Mouse (Mus musculus) right cerebral cortex, adult 2 months (tissue): ENCODE results near the gene Nhsl1.

ENCODE experiments used
- DNase-seq, 2 experiments: peaks; one replicate each; pipeline ENCODE4 v3.0.0; 2021 to 2022; ENCODE audit warnings: low spot score in 2 of 2

The Nhsl1 gene

GRCm38 (mm10) chr10:18400998-18401397, 82.2 kb downstream of the Nhsl1 start:
- DNase-seq: no peak

- DNase-seq: no peak
These were observed 85.2 kb downstream of the Nhsl1 start for GRCm38 (mm10) chr10:18403992-18404391.

- DNase-seq: no peak
These were observed 85.9 kb downstream of the Nhsl1 start for GRCm38 (mm10) chr10:18404679-18405078.

- peak; percentile 54 for DNase-seq
These were observed 88.5 kb downstream of the Nhsl1 start for GRCm38 (mm10) chr10:18407062-18407830.

- no peak for DNase-seq
These were observed 89.3 kb downstream of the Nhsl1 start for GRCm38 (mm10) chr10:18408128-18408527.

- DNase-seq: no peak
These were observed 89.8 kb downstream of the Nhsl1 start for GRCm38 (mm10) chr10:18408635-18409034.

- no peak for DNase-seq
These were observed 90.3 kb downstream of the Nhsl1 start for GRCm38 (mm10) chr10:18409068-18409467.

GRCm38 (mm10) chr10:18411266-18411665, 92.5 kb downstream of the Nhsl1 start:
- DNase-seq: no peak

- DNase-seq: no peak
These were observed 97.2 kb downstream of the Nhsl1 start for GRCm38 (mm10) chr10:18415946-18416345.

GRCm38 (mm10) chr10:18418160-18418559, 99.4 kb downstream of the Nhsl1 start:
- DNase-seq: no peak

- no peak for DNase-seq
These were observed 100.7 kb downstream of the Nhsl1 start for GRCm38 (mm10) chr10:18419508-18419907.

- DNase-seq: no peak
These were observed 101.6 kb downstream of the Nhsl1 start for GRCm38 (mm10) chr10:18420259-18421000.

- no peak for DNase-seq
These were observed 104.2 kb downstream of the Nhsl1 start for GRCm38 (mm10) chr10:18422968-18423367.

- no peak for DNase-seq
These were observed 104.8 kb downstream of the Nhsl1 start for GRCm38 (mm10) chr10:18423557-18423956.

GRCm38 (mm10) chr10:18427866-18428265, 109.1 kb downstream of the Nhsl1 start:
- no peak for DNase-seq

- no peak for DNase-seq
These were observed 110.7 kb downstream of the Nhsl1 start for GRCm38 (mm10) chr10:18429533-18429932.

- no peak for DNase-seq
These were observed 111.4 kb downstream of the Nhsl1 start for GRCm38 (mm10) chr10:18430141-18430540.

- DNase-seq: peak; percentile 33 to 34
These were observed 112.2 kb downstream of the Nhsl1 start for GRCm38 (mm10) chr10:18430973-18431372.

- no peak for DNase-seq
These were observed 112.8 kb downstream of the Nhsl1 start for GRCm38 (mm10) chr10:18431546-18431945.

- DNase-seq: no peak
These were observed 116.7 kb downstream of the Nhsl1 start for GRCm38 (mm10) chr10:18435454-18435853.

GRCm38 (mm10) chr10:18435938-18436337, 117.2 kb downstream of the Nhsl1 start:
- no peak for DNase-seq

- peak in 1 of 2 experiments; percentile 21 for DNase-seq
These were observed 118.8 kb downstream of the Nhsl1 start for GRCm38 (mm10) chr10:18437584-18437983.
